Mouse (Mus musculus): ENCODE data around the gene Stk26. TPM values are rescaled to one million over a fixed set of nuclear protein-coding genes. Genes with fewer than 3 reads are reported as not detected.

Gene Stk26
- 0.84 and 1.6 TPM in 2 replicates for polyA plus RNA-seq (2015; fragmentation: Nextera tagmentation; extraction: Ambion mirVana)

GRCm38 (mm10) chrX:50840847-50841560 lies at the start of gene Stk26:
TSS of gene Stk26 (plus strand) at chrX:50841047.
- Histone ChIP-seq H3K4me3 (peak within 1 kb of the TSS; percentile 47), H3K27ac (replicated peaks) (no peak within 1 kb of the TSS), H3K4me1 (peaks cover 3% of the 10 kb centered on the region; the same call in 1 of the 2 replicates), H3K9ac (replicated peaks) (peak within 1 kb of the TSS; percentile 43), H3K27me3 (no peaks in the 10 kb centered on the region), H3K4me2 (replicated peaks) (peak within 1 kb of the TSS; percentile 80), H3K9me3 (no peaks in the 10 kb centered on the region), H3K36me3 (no peaks in the 10 kb centered on the region)
- WGBS: 36% methylated on average over 31 of the region's 31 CpGs
- ATAC-seq (replicated peaks): peak; percentile 91

GRCm38 (mm10) chrX:50793005-50793680 lies 47.7 kb upstream of the Stk26 start:
- ATAC-seq (replicated peaks): no peak
- no peaks in the 10 kb centered on the region for H3K9me3 ChIP-seq
- 58% methylated on average over 4 of the region's 4 CpGs for WGBS
- H3K27me3 ChIP-seq: no peaks in the 10 kb centered on the region
- no peak overlapping the region for H3K9ac ChIP-seq (replicated peaks)
- no peaks in the 10 kb centered on the region for H3K4me1 ChIP-seq
- no peak overlapping the region for H3K27ac ChIP-seq (replicated peaks)
- no peaks in the 10 kb centered on the region for H3K36me3 ChIP-seq
- no peak overlapping the region for H3K4me2 ChIP-seq (replicated peaks)
- H3K4me3 ChIP-seq: no peak overlapping the region

- Histone ChIP-seq H3K9me3 (no peaks in the 10 kb centered on the region), H3K27me3 (no peaks in the 10 kb centered on the region), H3K27ac (replicated peaks) (no peak overlapping the region), H3K4me3 (no peak overlapping the region), H3K4me1 (no peaks in the 10 kb centered on the region), H3K4me2 (replicated peaks) (no peak overlapping the region), H3K9ac (replicated peaks) (no peak overlapping the region), H3K36me3 (no peaks in the 10 kb centered on the region)
- WGBS: 25% methylated on average over 1 of the region's 1 CpGs
- 0 out of 2 replicates have a peak, but pooled peaks have one; percentile 26 for ATAC-seq (replicated peaks)
Measured at GRCm38 (mm10) chrX:50797798-50798197, 43.0 kb upstream of the Stk26 start.

- Histone ChIP-seq H3K36me3 (no peaks in the 10 kb centered on the region), H3K4me2 (replicated peaks) (no peak overlapping the region), H3K9ac (replicated peaks) (no peak overlapping the region), H3K9me3 (no peaks in the 10 kb centered on the region), H3K4me1 (no peaks in the 10 kb centered on the region), H3K4me3 (no peak overlapping the region), H3K27ac (replicated peaks) (no peak overlapping the region), H3K27me3 (no peaks in the 10 kb centered on the region)
- 23% methylated on average over 10 of the region's 10 CpGs for WGBS
- ATAC-seq (replicated peaks): no peak
Measured at GRCm38 (mm10) chrX:50798571-50798970, 42.3 kb upstream of the Stk26 start.

- H3K4me3 ChIP-seq: no peak overlapping the region
- no peak overlapping the region for H3K4me2 ChIP-seq (replicated peaks)
- H3K4me1 ChIP-seq: no peaks in the 10 kb centered on the region
- WGBS: 59% methylated on average over 8 of the region's 8 CpGs
- no peak overlapping the region for H3K9ac ChIP-seq (replicated peaks)
- no peaks in the 10 kb centered on the region for H3K36me3 ChIP-seq
- H3K27me3 ChIP-seq: no peaks in the 10 kb centered on the region
- ATAC-seq (replicated peaks): no peak
- no peak overlapping the region for H3K27ac ChIP-seq (replicated peaks)
- H3K9me3 ChIP-seq: no peaks in the 10 kb centered on the region
Measured at GRCm38 (mm10) chrX:50799656-50800188, 41.1 kb upstream of the Stk26 start.

- no peak for ATAC-seq (replicated peaks)
- no peaks in the 10 kb centered on the region for H3K27me3 ChIP-seq
- no peak overlapping the region for H3K9ac ChIP-seq (replicated peaks)
- H3K4me3 ChIP-seq: no peak overlapping the region
- no peaks in the 10 kb centered on the region for H3K36me3 ChIP-seq
- no peak overlapping the region for H3K4me2 ChIP-seq (replicated peaks)
- H3K4me1 ChIP-seq: no peaks in the 10 kb centered on the region
- no peaks in the 10 kb centered on the region for H3K9me3 ChIP-seq
- H3K27ac ChIP-seq (replicated peaks): no peak overlapping the region
- 63% methylated on average over 4 of the region's 4 CpGs for WGBS
Measured at GRCm38 (mm10) chrX:50805654-50806053, 35.2 kb upstream of the Stk26 start.

GRCm38 (mm10) chrX:50823856-50824255 lies 17.0 kb upstream of the Stk26 start:
- Histone ChIP-seq H3K9me3 (no peaks in the 10 kb centered on the region), H3K4me3 (no peak overlapping the region), H3K36me3 (no peaks in the 10 kb centered on the region), H3K9ac (replicated peaks) (no peak overlapping the region), H3K27ac (replicated peaks) (no peak overlapping the region), H3K4me1 (no peaks in the 10 kb centered on the region), H3K4me2 (replicated peaks) (no peak overlapping the region), H3K27me3 (no peaks in the 10 kb centered on the region)
- WGBS: 69% methylated on average over 6 of the region's 6 CpGs
- ATAC-seq (replicated peaks): no peak

GRCm38 (mm10) chrX:50835592-50835991 lies 5.3 kb upstream of the Stk26 start:
- no peak for ATAC-seq (replicated peaks)
- no peaks in the 10 kb centered on the region for H3K4me1 ChIP-seq
- no peak overlapping the region for H3K9ac ChIP-seq (replicated peaks)
- H3K4me2 ChIP-seq (replicated peaks): no peak overlapping the region
- no peak overlapping the region for H3K4me3 ChIP-seq
- H3K36me3 ChIP-seq: no peaks in the 10 kb centered on the region
- no peaks in the 10 kb centered on the region for H3K9me3 ChIP-seq
- WGBS: 67% methylated on average over 3 of the region's 3 CpGs
- no peaks in the 10 kb centered on the region for H3K27me3 ChIP-seq
- no peak overlapping the region for H3K27ac ChIP-seq (replicated peaks)

GRCm38 (mm10) chrX:50836029-50836691 lies 4.7 kb upstream of the Stk26 start:
- 56% methylated on average over 9 of the region's 10 CpGs for WGBS
- Histone ChIP-seq H3K4me3 (no peak overlapping the region), H3K4me1 (0 out of 2 replicates have a peak, but pooled peaks cover 3% of the 10 kb centered on the region), H3K36me3 (no peaks in the 10 kb centered on the region), H3K4me2 (replicated peaks) (no peak overlapping the region), H3K27ac (replicated peaks) (no peak overlapping the region), H3K9ac (replicated peaks) (no peak overlapping the region), H3K27me3 (no peaks in the 10 kb centered on the region), H3K9me3 (no peaks in the 10 kb centered on the region)
- no peak for ATAC-seq (replicated peaks)

- H3K9me3 ChIP-seq: no peaks in the 10 kb centered on the region
- H3K4me2 ChIP-seq (replicated peaks): peak overlapping the region; percentile 80
- H3K4me1 ChIP-seq: peaks cover 3% of the 10 kb centered on the region; the same call in 1 of the 2 replicates
- peak; percentile 81 for ATAC-seq (replicated peaks)
- no peaks in the 10 kb centered on the region for H3K27me3 ChIP-seq
- no peak overlapping the region for H3K27ac ChIP-seq (replicated peaks)
- no peaks in the 10 kb centered on the region for H3K36me3 ChIP-seq
- peak overlapping the region; percentile 47 for H3K4me3 ChIP-seq
- peak overlapping the region; percentile 43 for H3K9ac ChIP-seq (replicated peaks)
- WGBS: 15% methylated on average over 22 of the region's 23 CpGs
Measured at GRCm38 (mm10) chrX:50841587-50841986, 740 bp downstream of the Stk26 start.

GRCm38 (mm10) chrX:50842046-50842445 lies 1.2 kb downstream of the Stk26 start:
- Histone ChIP-seq H3K9me3 (no peaks in the 10 kb centered on the region), H3K4me2 (replicated peaks) (peak overlapping the region; percentile 80), H3K36me3 (no peaks in the 10 kb centered on the region), H3K27ac (replicated peaks) (no peak overlapping the region), H3K4me3 (peak overlapping the region; percentile 47; the same call in 1 of the 2 replicates), H3K9ac (replicated peaks) (no peak overlapping the region), H3K27me3 (no peaks in the 10 kb centered on the region), H3K4me1 (peaks cover 3% of the 10 kb centered on the region; the same call in 1 of the 2 replicates)
- ATAC-seq (replicated peaks): 0 out of 2 replicates have a peak, but pooled peaks have one; percentile 23
- WGBS: 42% methylated on average over 9 of the region's 9 CpGs

All from forebrain, embryonic 15.5 days (tissue).